Comparison of ENCODE assay signal across 8 mouse cellular contexts in the genomic region with DNA sequence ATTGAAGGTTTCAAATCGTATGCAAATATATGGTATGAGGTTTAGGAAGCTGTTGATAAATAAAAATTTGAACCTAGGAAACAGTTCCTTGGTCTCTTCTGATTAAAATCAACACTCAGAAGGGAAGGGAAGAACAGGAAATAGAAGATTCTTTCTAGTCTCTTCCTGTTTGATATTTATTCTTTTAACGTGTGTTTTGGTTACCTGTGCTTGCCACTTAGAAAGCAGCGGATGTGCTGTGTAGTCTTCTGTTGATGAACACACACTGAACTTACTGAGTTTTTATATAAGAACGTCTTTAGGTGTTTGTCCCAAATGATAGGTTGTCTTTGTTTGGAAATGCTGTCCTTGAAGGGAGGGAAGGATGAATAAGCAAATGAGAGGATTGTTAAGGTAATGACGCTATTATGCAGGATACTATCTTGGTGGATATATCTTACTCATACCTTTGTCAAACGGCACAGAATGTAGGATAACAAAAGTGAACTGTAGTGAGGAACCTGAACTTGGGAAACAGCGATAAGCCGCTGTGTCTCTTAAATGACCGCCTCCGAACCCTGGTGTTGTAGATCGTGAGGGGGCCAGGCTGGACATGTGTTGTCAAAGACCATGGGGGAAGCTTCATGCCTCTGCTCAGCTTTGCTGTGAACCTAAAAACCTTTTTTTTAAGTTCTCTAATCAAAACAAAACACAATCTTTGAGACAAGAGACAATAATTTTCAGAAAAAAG. TPM values are rescaled to one million over a fixed set of nuclear protein-coding genes. Genes with fewer than 3 reads are reported as not detected.
DNase-seq lines count a peak whose midpoint lies in the region; ATAC-seq lines count a peak whose summit lies in the region.

No protein-coding gene starts in this region.

- no peaks in the 10 kb centered on the region for H3K36me3 ChIP-seq in lung, embryonic 15.5 days
- H3K36me3 ChIP-seq in embryonic facial prominence, embryonic 12.5 days: no peaks in the 10 kb centered on the region
- H3K36me3 ChIP-seq in intestine, embryonic 15.5 days: no peaks in the 10 kb centered on the region
- H3K36me3 ChIP-seq in neural tube, embryonic 14.5 days (ENCODE audit: control insufficient read depth, insufficient read depth, low read length): no peaks in the 10 kb centered on the region

- peak overlapping the region; percentile 79 for H3K4me2 ChIP-seq in lung, embryonic 15.5 days
- peak overlapping the region; percentile 83 for H3K4me2 ChIP-seq in embryonic facial prominence, embryonic 12.5 days (replicated peaks)
- H3K4me2 ChIP-seq in intestine, embryonic 15.5 days (replicated peaks): peak overlapping the region; percentile 88
- peak overlapping the region; percentile 80 for H3K4me2 ChIP-seq in neural tube, embryonic 14.5 days (ENCODE audit: low read depth, low read length)

- H3K9ac ChIP-seq in lung, embryonic 15.5 days: peak overlapping the region; percentile 78; the same call in 1 of the 2 replicates
- H3K9ac ChIP-seq in embryonic facial prominence, embryonic 12.5 days: peak overlapping the region; percentile 77; the same call in 1 of the 2 replicates
- no peak overlapping the region for H3K9ac ChIP-seq in intestine, embryonic 15.5 days
- H3K9ac ChIP-seq in neural tube, embryonic 14.5 days (replicated peaks; ENCODE audit: low read depth, low read length): peak overlapping the region; percentile 89; the same call in 1 of the 2 replicates

- H3K4me3 ChIP-seq in lung, embryonic 15.5 days: peak overlapping the region; percentile 66
- H3K4me3 ChIP-seq in embryonic facial prominence, embryonic 12.5 days: peak overlapping the region; percentile 74
- H3K4me3 ChIP-seq in intestine, embryonic 15.5 days (replicated peaks): peak overlapping the region; percentile 67
- H3K4me3 ChIP-seq in neural tube, embryonic 14.5 days (ENCODE audit: low read depth, low read length): peak overlapping the region; percentile 85

- H3K27me3 ChIP-seq in lung, embryonic 15.5 days: no peaks in the 10 kb centered on the region
- no peaks in the 10 kb centered on the region for H3K27me3 ChIP-seq in embryonic facial prominence, embryonic 12.5 days
- H3K27me3 ChIP-seq in intestine, embryonic 15.5 days (replicated peaks): no peaks in the 10 kb centered on the region
- H3K27me3 ChIP-seq in neural tube, embryonic 14.5 days (ENCODE audit: control insufficient read depth, insufficient read depth, low read length): no peaks in the 10 kb centered on the region

- no peak for DNase-seq in lung, adult 18-20 months
- DNase-seq in urinary bladder, adult 2 months (ENCODE audit: low spot score): no peak
- DNase-seq in adrenal gland, postnatal 10 days: no peak

- H3K9me3 ChIP-seq in lung, embryonic 15.5 days: no peaks in the 10 kb centered on the region
- no peaks in the 10 kb centered on the region for H3K9me3 ChIP-seq in embryonic facial prominence, embryonic 12.5 days
- H3K9me3 ChIP-seq in intestine, embryonic 15.5 days: no peaks in the 10 kb centered on the region
- no peaks in the 10 kb centered on the region for H3K9me3 ChIP-seq in neural tube, embryonic 14.5 days (ENCODE audit: control insufficient read depth, low read length)

- H3K27ac ChIP-seq in lung, embryonic 15.5 days: no peak overlapping the region
- no peak overlapping the region for H3K27ac ChIP-seq in embryonic facial prominence, embryonic 12.5 days
- H3K27ac ChIP-seq in intestine, embryonic 15.5 days: no peak overlapping the region
- no peak overlapping the region for H3K27ac ChIP-seq in neural tube, embryonic 14.5 days (ENCODE audit: low read depth, low read length)

- no peak for ATAC-seq in lung, embryonic 15.5 days (ENCODE audit: borderline replicate concordance, extremely low read depth, low FRiP score, low TSS enrichment)
- ATAC-seq in embryonic facial prominence, embryonic 12.5 days (ENCODE audit: insufficient number of reproducible peaks, insufficient read depth, low FRiP score, low TSS enrichment): no peak
- no peak for ATAC-seq in intestine, embryonic 15.5 days
- no peak for ATAC-seq in neural tube, embryonic 14.5 days (ENCODE audit: low read depth)
- no peak for ATAC-seq in megakaryocyte-erythroid progenitor cell, adult 5-6 weeks (replicated peaks; ENCODE audit: low FRiP score, low TSS enrichment, poor library complexity, severe bottlenecking)

- WGBS in lung, embryonic 15.5 days: 38% methylated on average over 11 of the region's 11 CpGs
- 55% methylated on average over 11 of the region's 11 CpGs for WGBS in embryonic facial prominence, embryonic 12.5 days
- 37% methylated on average over 11 of the region's 11 CpGs for WGBS in intestine, embryonic 15.5 days
- WGBS in neural tube, embryonic 14.5 days: 60% methylated on average over 11 of the region's 11 CpGs

- peaks cover 7% of the 10 kb centered on the region; the same call in 1 of the 2 replicates for H3K4me1 ChIP-seq in lung, embryonic 15.5 days
- H3K4me1 ChIP-seq in embryonic facial prominence, embryonic 12.5 days: peaks cover 10% of the 10 kb centered on the region; the same call in 1 of the 2 replicates
- 0 out of 2 replicates have a peak, but pooled peaks cover 2% of the 10 kb centered on the region for H3K4me1 ChIP-seq in intestine, embryonic 15.5 days (replicated peaks)
- 0 out of 2 replicates have a peak, but pooled peaks cover 5% of the 10 kb centered on the region for H3K4me1 ChIP-seq in neural tube, embryonic 14.5 days (ENCODE audit: control insufficient read depth, insufficient read depth, low read length)

RNA-seq across cellular contexts. Expression of a gene that starts 1.4 kb away (rescaled TPM):
- 68.3 and 68.6 TPM in 2 replicates for polyA plus RNA-seq in lung, embryonic 15.5 days (2015; fragmentation: Nextera tagmentation; extraction: Ambion mirVana)
- 102 and 111 TPM in 2 replicates for polyA plus RNA-seq in embryonic facial prominence, embryonic 12.5 days (2016; fragmentation: Nextera tagmentation; extraction: Ambion mirVana)
- 94.3 and 98.5 TPM in 2 replicates for polyA plus RNA-seq in intestine, embryonic 15.5 days (2015; fragmentation: Nextera tagmentation; extraction: Ambion mirVana)
- polyA plus RNA-seq in neural tube, embryonic 14.5 days (2014; fragmentation: Nextera tagmentation; extraction: Ambion mirVana): 85.2 and 87.0 TPM in 2 replicates
- 104 and 117 TPM in 2 replicates for polyA plus RNA-seq in urinary bladder, adult 2 months (2012; rRNA removed)
- total RNA-seq in megakaryocyte-erythroid progenitor cell, adult 5-6 weeks (2014; fragmentation: Nextera tagmentation): 2.9 and 3.5 TPM in 2 replicates
- 8.4 and 19.4 TPM in 2 replicates for total RNA-seq in megakaryocyte-erythroid progenitor cell, adult 5-6 weeks (2017)
- 10 to 100 TPM in 1 of 2 experiments, 1 to 10 TPM in 1; 8.6 to 10.9 TPM for total RNA-seq in adrenal gland, postnatal 10 days (2021)
